Mouse (Mus musculus) stomach, postnatal 0 days (tissue): ENCODE measurements around the gene Dpm1.

Source experiments
- CTCF ChIP-seq: IDR thresholded peaks from 2 replicates; pipeline ENCODE4 v1.5.1; 2016; ENCODE audit warnings: antibody characterized with exemption, low read depth, mild to moderate bottlenecking, moderate library complexity
- EP300 ChIP-seq: optimal IDR thresholded peaks from 2 replicates; pipeline ENCODE3; 2016; ENCODE audit warnings: antibody characterized with exemption

DNA sequence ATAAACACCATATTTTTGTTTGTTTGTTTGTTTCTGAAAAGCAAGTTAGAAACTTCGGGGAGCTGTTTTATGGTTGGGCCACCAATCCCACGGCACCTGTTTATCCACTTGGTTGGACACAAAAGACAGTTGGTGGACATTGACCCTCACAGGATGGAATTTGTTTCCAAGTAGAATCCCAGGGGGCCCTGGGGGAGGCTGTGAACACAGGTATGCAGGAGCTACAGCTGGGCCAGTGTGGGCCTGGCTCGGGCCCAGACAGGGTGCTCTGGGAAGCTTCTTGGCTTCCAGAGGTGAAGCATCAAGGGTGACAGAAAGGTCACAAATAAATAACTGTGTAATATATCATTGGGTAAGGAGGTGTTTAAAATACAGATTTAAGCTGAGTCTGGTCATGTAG lies 26.1 kb upstream of the Dpm1 start:
- no peak for TF ChIP-seq CTCF
- TF ChIP-seq EP300: no peak
